Mouse (Mus musculus): ENCODE results near the gene Rdh5.

Gene Rdh5

DNA sequence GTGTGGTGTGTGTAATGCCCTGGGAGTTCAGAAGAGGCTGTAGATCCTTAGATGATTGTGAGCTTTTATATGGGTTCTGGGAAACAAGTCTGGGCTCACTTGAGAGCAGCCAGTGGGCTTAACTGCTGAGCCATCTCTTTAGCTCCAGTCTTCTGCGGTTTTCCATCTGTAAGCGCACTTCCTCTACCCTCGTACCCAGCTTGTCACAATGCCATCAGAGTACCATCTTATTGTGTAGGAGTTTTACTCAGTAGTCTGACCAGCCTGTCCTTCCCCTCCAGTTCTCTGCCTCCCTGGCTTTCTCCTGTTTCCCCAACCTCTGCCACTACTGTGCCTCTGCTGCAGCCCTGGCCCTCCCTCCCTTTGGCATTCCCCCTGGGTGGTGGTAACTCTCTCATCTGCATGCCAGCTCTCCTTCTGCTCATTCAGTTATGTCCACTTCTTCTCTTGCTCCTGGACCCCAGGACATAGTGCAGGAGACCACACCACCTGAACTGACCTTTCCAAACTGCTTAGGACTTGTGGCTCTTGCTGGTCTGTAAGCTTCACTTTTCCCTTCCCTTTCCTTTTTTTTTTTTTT lies 20.2 kb downstream of the Rdh5 start:
- DNase-seq = peak; percentile 49 to 88

DNA sequence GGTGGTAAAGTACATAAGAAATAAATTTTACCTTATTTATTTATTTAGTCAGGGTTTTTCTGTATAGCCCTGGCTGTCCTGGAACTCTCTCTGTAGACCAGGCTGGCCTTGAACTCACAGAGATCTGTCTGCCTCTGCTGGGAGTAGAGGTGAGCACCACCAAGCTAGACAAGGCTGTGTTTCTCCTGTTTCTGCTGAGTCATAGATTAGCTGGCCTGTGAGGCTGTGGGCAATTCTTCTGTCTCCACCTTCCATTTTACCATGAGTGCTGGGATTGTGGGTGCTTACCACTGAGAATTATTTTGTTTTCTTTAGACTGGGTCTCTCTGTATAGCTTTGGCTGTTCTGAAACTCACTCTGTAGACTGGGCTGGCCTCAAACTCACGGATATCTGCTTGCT lies 21.3 kb downstream of the Rdh5 start:
- DNase-seq = peak in 1 of 2 experiments; percentile 26

DNA sequence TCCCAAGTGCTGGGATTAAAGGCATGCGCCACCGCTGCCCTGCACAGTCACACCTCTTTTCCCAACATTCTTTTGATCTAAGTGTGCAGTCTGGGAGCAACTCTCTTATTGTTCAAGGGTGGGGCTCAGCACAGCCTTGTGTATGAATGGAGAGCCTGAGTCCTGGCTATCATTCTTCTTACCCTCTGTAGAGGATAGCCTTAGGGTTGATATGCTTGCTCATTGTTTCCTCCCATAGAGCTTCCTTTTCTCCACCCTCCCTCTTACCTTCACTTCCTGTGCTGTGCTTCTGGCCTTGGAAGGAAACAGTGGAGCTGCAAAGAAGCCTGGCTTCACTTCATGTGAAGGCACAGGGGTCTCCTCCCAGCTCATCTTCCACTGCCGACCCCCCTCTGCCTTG lies 22.0 kb downstream of the Rdh5 start, which contains the start of gene Cd63:
Gene Cd63 (plus strand): TSS at position 292 of the 400 bp plus-strand sequence.
- peak in 1 of 2 experiments; percentile 18 for DNase-seq

DNA sequence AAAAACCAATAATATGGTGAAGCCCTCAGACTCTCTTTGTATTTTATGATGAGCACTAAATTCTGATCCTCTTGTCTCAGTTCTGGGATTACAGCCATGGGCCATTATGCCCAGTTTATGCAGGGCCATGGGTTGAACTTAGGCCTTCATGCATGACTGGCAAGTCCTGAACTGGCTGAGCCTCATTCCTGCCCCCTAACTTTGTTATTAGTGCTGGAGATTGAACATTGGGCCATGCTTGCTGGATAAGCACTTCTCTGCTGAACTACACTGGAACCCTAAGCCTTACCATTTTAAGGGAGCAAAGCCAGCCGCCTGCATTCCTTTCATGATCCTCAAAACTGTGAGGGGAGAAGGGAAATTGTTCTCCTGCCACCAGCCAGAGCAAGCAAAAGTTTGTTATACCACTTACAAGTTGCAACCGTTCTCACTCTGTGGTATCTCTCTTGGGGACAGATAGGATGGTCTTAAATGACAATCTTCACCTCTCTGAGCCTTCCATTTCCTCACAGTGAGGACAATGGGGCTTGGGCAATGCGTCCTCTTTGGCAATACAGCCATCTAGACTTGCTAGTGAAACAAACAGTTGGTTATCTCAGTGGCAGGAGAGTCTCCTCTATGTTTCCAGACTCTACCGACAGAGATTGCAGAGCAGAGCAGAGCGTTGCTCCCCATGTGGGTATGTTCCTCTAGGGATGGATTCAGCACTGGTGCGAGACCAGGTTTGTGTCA lies 22.8 kb downstream of the Rdh5 start:
- peak; percentile 71 to 89 for DNase-seq

DNA sequence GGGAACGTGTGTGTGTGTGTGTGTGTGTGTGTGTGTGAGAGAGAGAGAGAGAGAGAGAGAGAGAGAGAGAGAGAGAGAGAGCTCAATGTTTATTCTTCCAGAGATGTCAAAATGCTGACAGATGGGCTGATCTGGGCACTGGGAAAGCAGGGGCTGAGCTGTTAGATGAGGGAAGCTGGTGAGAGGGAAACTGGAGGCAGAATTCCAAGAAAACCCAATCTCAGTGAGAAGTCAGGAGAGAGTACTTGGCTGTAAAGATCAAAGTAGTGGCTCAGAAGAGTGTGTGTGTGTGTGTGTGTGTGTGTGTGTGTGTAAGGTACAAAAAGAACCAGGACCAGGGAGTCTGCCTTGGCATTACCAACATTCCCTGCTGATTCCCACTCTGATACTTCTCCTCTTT lies 25.2 kb downstream of the Rdh5 start:
- peak in 1 of 2 experiments; percentile 28 for DNase-seq

DNA sequence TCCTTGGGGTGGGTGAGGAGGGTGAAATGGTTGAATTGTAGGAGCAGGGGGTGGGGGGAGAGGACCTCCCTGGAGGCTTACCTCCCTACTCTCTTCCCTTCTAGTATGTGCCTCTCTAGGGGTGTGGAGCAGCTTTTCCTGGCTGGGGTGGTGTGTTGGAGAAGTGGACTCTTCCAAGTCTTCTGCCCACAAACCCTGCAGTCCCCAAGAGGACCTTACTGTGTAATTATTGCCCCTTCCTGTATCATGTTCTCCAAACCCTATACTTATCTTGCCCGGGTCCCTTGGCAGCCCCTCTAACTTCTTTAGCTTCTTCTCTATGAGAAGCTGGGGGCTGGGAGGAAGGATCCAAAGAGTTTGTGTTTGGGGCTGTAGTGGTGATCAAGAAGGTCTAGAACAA lies 25.9 kb downstream of the Rdh5 start:
- peak in 1 of 2 experiments; percentile 14 for DNase-seq

DNA sequence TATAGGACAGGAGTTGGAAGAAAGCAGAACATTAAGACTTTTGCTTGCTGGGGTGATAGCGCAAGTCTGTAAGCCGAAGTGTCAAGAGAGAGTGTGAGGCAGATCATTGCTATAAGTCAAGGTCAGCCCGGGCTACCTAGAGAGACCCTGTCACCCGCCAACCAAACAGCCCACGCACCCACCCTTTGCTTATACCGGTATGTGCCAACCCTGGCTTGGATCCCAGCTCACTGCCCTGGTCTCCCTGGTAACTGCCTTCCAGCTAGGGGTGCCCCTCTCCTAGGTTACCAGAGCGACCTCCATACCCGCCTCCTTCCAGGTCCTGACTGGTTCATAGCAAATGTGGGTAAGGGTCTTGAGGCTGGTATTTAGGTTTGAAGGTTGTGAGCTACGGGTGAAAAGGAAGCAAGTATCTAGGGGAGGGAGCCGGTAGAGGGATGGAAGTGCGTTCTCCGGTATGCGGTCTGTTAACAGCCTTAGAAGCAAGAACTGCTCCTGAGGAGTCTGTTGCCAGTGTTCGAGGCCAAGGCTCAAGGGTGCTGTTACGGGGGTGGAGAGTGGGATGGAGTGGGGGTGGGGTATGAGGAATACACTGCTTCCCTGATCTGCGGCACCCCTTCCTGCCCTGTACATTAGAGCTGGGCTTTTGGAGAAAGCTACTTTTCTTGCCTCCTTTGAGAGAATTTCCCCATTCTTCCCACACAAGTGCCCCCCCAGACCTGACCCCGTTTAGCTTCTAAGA lies 26.6 kb downstream of the Rdh5 start:
- peak; percentile 63 to 83 for DNase-seq

DNA sequence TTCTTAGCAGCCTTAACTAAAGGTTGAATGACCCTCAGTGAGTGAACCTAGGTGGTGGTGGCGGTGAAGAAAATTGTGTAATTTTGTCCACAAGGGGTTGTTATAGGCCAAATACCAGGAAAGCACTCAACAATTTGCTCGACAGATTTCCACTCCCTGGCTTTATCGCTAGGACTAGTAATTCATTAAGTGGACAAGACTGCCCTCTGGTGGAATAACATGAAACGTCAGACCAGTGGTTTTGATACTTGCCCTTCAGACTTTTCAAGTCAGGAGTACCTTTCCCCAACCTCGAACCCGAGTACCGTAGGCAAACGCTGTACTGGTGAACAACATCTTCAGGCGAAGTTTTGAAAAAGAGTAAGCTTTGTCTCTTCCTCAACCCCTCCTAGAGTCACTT lies 27.3 kb downstream of the Rdh5 start:
- DNase-seq = peak; percentile 72 to 93

DNA sequence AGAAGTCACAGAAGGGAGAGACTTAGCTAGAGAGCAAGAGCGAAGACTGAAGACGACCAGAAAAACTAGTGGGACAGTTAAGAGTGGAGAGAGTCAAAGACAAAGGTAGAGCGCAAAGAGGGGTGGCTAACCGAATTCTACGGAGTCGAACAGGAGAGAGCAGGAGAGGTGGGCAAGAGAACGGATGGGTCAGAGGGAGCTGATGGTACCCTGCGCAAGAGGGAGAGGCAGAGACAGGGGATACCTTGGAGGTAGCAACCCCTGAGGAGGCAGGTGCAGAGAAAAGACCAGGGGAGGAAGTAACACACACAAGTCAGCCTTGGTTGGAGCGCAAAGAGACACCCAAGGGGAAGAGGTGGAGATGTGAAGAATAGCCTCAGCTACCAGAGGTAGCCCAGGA lies 30.4 kb downstream of the Rdh5 start:
- peak in 1 of 2 experiments; percentile 20 for DNase-seq

DNA sequence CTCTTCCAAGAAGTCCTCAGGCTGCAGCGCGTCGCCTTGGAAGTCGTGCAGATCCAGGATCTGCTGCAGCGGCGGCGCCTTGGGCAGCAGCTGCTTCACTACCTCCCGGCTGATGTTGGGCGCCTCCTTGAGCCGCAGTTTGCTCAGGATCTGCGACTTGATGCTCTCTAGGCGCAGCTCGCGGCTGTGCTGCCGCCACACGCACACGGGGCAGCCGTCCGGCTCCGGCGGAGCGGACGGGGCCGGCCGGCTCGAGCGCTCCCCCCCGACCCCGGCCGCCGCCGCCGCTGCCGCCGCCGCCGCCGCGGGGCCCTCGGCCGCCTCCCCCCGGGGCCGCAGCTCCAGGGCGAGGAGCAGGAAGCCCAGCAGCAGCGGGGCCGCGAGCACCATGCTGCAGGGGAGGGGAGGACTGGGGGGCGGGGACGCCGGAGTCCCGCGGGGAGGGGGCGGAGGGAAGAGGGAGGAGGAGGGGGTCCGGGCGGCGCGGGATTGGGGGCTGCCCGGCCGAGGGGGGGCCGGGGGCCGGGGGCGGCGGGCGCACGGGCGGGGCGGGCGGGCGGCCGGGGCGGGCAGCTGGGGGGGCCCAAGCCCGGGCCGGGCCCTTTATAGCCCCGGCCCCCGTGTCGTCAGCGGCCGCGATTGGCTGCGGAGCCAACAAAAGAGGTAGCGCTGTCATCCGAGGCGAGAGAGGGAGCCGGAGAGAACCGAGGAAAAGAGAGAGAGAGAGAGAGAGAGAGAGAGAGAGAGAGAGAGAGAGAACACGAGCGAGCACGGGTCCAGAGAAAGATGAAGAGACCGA lies 31.2 kb downstream of the Rdh5 start, which contains the start of gene Gdf11:
Gene Gdf11 (minus strand): TSS at position 423 of the 799 bp plus-strand sequence.
- peak; percentile 61 to 79 for DNase-seq

DNA sequence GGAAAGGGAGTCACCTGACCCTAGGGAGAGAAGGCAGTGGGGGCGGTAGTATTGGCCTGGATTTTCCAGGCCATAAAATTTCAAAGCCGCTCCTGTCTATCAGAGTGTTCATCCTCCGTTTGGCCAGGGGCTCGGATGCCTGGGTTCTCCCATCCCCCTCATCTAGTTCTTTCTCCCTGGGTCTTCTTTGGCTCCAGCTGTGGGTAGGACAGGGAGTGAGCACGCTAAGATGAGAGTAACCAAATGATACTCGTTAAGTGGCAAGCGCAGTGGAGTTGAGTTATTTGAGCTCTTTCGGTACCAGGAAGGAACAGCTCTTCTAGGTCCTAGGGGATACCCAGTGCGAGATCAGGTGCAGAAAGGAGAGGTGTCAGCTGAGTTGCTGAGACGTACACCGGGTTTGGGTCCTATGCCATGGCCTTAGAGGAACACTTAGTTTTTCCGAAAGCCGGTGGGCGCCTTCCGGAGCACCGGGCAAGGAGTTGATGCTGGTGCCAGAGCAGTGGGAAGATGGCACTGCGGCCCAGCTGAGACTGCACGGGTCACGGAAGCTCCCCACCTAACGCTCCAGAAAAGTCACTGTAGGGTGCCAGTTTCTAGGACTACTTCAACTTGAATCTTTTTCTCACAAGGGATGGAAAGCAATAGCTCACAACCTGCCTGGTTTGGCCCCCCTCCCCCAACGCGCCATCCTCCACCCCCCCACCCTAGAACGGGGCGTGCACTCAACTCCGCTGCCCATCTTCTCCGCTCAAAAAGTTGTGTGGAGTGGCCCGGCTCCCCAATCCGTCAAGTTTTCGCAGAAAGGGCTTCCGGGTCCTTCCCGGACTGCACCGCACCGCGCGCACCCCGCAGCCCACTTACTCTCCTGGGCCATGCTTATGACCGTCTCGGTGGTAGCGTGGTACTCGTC lies 32.0 kb downstream of the Rdh5 start:
- no peak for DNase-seq

DNA sequence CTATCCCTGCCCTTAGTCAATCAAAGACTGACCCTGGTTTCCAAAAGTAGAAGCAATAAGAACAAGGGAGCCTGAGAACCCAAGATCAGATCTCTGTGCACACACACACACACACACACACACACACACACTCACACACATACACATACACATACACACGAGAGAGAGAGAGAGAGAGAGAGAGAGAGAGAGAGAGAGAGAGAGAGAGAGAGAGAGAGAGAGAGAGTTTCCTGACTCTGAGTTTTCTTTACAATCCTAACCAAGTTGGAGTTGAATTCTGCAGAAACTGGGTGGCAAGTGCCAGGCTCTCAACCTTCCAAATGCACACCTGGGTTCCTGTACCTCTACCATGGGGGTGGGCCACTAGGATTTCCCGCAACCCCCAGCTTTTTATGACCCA lies 32.8 kb downstream of the Rdh5 start:
- no peak for DNase-seq

DNA sequence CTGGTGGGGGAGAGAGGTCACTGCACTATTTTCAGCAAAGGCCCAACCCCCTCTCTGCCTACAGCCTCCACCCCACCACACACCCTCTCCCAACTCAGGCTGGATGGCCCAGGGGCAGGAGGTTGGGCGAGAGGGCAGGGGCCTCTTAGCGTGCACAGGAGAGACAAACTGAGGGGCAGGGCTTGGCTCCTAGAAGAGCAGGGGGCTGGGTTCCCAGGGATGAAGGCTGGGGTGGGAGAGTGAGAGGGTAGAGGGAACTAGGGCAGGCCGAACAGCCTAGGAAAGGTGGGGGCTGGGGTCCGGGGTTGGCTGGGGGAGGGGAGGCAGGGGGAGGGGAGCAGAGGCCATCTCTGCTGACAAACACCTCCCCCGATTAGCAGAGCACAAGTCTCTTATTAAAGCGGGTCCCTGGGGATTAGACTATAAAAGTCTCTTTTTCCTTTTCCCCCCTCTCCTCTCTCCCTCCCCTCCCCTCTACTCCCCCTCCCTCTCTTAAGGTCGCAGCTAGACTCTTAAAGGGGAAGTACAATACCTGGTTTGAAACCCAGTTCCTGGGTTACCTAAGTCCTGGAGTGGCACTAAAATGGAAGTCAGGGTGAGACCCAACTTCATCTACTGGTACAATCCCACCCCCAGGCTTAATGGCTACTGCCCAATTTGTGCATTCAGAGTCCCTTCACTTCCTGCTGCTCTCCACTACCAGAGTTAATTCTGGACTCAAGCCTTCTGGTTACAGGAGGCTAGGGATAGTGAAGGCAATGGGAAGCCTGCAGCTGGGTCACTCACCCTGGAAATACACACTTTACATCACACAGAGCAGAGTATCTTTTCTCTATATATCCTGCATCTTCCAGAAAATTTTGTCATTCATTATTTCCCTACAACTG lies 33.5 kb downstream of the Rdh5 start:
- no peak for DNase-seq

DNA sequence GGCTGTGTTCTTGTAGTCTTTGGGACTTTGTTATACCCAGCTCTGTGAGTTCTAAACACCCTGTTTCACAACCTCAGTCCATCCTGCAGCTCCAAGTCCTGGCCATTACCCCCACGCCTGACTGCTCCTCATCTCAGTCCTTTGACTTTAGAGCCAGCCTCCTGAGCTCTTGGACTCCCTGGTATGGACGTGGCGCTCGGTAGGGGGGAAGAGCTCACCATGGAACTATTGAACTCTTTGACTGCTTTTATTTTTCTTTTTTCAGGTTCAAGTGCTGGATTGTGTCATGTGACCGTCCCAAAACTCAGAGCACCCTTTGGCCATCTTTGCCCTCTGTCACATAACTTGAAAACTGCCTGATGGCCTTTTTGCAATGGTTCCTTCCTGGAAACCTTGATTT lies 40.6 kb downstream of the Rdh5 start:
- peak; percentile 47 to 83 for DNase-seq

DNA sequence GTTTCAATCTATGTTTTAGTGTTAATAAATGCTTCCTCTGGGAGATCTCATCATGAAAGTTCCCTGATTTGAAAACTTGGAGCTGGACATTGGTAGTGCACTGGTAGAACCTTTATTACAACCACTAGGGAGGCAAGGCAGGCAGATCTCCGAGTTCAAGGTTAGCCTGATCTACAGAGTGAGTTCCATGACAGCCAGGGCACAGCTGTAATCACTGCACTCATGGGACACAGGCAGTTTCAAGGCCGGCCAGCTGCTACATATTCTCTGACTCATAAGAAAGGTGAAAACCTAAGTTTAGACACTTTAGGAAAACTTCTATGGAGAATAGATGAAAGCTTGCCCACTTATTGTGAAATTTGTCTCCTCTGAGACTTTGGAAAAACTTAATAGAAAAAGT lies 43.9 kb downstream of the Rdh5 start:
- DNase-seq = no peak

DNA sequence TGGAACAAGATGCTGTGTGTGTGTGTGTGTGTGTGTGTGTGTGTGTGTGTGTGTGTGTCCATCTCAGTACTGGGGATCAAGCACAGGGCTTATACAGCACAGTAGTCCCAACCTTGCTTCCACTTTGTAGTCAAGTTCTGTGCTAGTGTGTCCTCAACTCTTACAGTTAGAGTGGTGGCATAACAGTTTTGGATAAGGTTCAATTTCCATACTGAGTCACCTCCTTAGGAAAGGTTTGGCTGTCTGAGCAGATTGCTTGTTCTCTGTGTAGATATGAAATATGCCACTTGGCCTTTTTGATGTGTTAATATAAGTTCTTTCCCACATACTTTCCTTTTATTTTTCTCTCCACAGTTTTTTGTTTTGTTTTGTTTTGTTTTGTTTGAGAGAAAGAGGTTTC lies 44.4 kb downstream of the Rdh5 start:
- DNase-seq = no peak

DNA sequence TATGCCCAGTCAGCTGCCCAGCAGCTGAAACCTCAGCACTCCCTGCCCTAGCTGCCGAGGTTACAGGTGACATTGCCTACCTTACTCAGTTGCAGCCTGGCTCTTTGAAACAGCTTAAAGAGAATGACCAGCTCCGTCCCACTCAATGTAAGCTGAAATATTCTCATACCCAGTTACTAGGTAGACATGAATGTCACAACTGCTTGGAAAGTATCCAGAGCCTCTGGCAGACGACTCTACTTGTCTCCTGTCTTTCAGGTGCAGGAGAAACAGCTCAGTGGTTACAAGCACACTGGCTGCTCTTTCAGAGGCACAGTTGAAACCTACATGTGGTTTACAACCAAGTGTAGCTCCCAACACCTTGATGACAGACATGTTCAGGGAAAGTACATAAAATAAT lies 52.3 kb downstream of the Rdh5 start:
- DNase-seq = no peak

DNA sequence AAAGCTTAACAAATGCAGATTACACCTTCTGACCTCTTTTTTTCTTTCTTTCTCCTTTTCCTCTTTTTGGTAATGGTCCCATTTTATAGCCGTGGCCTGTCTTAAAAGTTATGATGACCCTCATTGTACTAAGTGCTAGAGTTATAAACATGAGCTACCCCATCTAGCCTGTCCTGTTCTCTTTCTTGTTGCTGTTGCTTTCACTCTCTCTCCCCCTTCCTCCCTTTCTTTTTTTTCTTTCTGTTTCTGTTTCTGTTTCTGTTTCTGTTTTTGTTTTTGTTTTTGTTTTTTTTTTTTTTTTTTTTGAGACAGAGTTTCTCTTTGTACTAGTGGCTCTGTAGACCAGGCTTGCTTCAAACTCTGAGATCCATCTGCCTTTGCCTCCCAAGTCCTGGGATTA lies 56.2 kb downstream of the Rdh5 start:
- DNase-seq = no peak

DNA sequence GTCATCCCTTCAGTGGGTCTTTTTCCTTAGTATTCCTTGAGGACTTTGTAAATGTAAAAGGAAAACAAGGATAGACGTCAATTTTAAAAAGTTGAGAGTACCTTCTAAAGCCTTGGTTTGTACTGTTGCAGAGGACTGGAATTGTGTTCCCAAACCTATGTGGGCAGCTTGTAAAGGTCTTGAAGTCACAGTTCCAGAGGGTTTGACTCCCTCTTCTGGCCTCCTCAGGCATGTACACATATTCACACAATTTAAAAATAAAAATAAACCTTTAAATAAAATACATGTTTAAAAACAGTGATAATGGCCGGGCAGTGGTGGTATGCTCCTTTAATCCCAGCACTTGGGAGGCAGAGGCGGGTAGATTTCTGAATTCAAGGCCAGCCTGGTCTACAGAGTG lies 56.6 kb downstream of the Rdh5 start:
- DNase-seq = no peak
